Mouse (Mus musculus) gastrocnemius, adult 8-10 months (tissue): ENCODE measurements around the gene Cdiptos. TPM values are rescaled to one million over a fixed set of nuclear protein-coding genes. Genes with fewer than 3 reads are reported as not detected.

Source experiments
- DNase-seq, 2 experiments: peaks; one replicate each; pipeline ENCODE4 v3.0.0; 2022; ENCODE audit warnings: low spot score in 2 of 2
- total RNA-seq, 4 experiments: library from RNA; stranded (reverse); gene quantifications; 2 replicates each; pipeline ENCODE4 v1.2.4; 2022

The Cdiptos gene
- under 1 TPM in 1 of 4 experiments, not detected in 3; 0.24 TPM for total RNA-seq

DNA sequence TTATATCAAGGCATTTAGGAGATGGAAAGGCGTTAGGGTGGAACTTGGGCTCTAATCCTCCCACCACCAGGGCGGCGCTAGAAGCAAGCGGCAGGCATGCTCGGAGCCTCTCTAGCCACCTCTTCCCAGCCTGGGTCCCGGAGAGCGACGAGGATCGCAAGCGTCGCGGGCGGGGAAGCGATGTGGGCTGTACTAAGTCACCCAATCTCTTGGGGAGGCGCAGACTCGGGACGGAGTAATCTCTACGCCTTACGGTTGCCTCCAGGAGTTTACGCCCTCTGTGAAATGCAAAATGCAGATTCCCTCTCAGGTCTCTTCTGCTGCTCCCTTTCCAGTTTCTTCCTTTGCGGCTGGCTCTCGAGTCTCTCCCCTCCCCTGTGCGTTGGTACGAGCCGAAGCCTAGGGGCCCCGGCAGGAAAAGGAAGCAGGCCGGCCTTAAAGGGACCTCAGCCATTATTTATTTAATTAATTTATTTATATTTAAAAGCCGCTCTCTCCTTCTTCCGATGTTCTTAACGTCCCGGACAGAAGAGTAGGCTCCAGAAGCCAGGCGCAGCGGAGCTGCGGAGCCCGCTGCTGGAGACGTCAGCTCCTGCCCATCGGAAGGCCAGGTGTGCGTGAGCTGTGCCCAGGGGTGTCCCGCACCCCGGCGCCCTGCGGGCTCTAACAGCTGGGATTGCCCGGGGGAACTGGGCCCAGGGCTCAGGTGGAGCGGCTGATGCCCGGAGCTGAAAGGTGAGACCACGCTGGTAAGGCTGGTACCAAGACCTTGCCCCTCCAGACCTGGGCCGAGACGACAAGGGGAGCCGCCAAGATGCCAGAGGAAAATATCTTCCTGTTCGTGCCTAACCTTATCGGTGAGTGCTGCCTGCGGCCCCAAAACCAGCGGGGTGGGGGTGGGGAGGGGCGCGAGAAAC is at the start of gene Cdiptos:
Gene Cdiptos, minus strand, starts transcription at position 149 of the 917 bp plus-strand sequence.
- DNase-seq, result peak; percentile 91 to 92

- DNase-seq, result peak; percentile 49 to 70
These were observed 49.1 kb upstream of the Cdiptos start for GRCm38 (mm10) chr7:127024755-127025555.

DNA sequence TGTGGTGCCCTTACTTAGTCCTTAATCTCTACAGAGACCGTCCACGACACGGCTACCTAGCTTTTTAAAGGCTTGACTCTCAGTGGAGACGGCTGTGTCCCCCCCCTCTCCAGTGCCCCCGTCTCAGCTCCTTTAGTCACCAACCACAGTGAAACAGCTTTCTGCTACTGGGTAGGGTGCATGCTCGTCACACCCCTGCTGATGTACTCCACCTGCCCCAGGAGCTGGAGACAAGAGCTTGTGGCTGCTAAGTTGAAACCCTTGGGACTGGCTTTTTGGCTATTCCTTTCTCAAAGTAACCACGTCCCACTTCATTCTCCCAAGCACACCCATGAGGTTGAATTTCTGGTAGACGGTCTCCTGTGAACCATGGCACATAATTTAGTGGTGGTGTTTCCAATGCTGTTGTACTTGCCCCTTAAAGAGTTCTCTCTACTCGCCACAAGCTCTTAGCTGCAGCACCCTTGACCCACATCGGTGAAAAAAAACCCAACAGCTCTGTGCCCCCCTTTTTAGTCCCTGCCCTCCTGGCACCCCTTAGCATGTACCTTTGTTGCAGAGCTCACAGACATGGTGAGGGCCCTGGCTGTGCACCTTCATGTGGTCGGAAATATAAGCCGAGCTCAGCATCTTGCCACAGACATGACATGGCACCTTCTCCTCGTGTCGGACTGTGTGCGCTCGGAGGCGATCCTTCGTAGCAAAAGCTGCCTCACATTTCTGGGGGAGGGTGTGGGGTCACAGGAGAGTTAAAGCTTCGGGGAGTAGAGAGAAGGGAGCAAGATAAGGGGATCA is 48.2 kb upstream of the Cdiptos start:
- no peak for DNase-seq

- no peak for DNase-seq
These were observed 47.4 kb upstream of the Cdiptos start for GRCm38 (mm10) chr7:127023272-127023691.

GRCm38 (mm10) chr7:127022528-127023271 is 46.8 kb upstream of the Cdiptos start:
- no peak for DNase-seq

DNA sequence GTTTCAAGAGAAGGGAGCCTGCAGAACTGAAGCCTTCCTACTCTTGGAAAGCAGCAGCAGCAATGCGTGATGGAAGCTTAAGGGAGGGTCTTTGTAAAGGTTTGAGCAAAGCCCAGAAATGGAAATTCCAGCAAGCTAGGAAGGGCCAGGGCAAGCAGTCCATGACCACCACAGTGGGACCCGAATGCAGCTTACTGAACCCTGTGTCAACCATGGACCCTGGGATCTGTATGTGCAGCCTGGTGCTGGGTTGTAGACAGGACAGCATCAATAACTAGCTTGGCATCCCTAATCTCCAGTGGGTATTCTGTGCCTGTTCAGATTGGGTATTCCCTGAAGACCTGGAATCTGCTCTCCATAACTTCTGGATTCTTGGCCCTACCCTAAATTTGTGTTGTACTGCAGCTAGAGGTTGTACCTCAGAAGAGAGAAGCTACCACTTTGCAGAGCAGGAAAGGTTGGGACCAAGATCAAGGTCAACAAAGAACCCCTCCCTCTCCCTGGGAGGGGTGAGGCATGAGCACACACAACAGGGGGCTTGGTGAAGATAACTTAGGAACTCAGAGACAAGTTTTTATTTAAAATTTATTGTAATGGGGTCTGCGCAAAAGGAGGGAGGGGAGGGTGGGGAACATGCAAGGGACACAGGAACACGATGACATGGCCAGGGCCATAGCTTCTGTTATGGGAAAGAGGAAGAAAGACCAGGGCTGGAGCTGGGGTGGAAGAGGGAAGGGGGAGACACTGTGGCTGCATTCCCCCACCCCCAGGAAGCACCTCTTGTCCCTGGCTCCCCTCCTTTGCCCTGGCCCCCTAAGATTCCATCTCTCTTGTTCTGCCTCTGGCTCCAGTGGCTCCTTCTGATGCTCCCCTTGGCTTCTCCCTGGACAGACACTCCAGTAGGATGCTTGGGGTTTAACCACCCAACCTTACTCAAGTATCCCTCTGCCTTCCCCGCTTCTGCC is 45.9 kb upstream of the Cdiptos start:
- DNase-seq, result no peak

- DNase-seq, result peak in 1 of 2 experiments; percentile 45
These were observed 45.1 kb upstream of the Cdiptos start, which contains the start of the genes Gm42742 and Prrt2 for GRCm38 (mm10) chr7:127020901-127021562. TSS of gene Gm42742 (minus strand) at chr7:127021097. TSS of gene Prrt2 (minus strand) at chr7:127021211.

DNA sequence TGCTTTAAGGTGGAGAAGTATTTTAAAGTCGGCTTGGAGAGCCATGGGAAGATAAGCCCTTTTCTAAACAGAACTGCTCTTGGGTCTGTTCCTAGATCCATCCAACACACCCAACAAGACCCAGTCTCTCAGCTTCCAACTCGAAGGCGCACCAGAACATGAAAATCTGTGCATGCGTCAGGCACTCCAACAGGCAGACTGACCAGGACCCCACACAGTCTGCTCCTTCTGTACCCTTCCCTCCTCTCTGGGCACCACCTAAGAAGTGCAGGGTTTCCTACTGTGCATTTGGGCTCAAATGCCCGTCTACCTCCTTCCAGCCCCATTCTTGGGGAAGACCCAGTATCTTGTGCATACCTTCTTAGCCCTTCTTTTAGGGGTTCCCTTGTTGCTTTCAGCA is 44.6 kb upstream of the Cdiptos start:
- no peak for DNase-seq

DNA sequence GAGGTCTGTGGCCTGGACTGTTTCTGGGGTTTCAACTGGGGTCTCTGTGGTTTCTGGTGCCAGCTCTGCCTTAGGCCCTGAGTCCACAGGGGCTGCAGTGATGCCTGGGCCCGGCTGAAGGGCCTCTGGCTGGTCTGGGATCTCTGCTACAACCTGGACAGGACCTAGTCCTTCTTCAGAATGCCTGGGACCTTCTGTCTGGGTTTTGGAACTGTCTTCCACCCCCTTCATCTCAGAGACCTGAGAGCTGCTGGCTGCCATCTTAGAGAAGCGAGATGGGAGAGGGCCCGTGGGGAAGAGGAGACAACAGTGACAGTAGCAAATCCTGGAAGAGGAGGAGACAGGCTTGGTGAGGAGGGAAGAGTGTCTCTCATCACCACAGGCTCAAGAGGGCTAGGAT is 44.1 kb upstream of the Cdiptos start:
- DNase-seq, result no peak

- no peak for DNase-seq
These were observed 43.5 kb upstream of the Cdiptos start for GRCm38 (mm10) chr7:127019306-127019960.

DNA sequence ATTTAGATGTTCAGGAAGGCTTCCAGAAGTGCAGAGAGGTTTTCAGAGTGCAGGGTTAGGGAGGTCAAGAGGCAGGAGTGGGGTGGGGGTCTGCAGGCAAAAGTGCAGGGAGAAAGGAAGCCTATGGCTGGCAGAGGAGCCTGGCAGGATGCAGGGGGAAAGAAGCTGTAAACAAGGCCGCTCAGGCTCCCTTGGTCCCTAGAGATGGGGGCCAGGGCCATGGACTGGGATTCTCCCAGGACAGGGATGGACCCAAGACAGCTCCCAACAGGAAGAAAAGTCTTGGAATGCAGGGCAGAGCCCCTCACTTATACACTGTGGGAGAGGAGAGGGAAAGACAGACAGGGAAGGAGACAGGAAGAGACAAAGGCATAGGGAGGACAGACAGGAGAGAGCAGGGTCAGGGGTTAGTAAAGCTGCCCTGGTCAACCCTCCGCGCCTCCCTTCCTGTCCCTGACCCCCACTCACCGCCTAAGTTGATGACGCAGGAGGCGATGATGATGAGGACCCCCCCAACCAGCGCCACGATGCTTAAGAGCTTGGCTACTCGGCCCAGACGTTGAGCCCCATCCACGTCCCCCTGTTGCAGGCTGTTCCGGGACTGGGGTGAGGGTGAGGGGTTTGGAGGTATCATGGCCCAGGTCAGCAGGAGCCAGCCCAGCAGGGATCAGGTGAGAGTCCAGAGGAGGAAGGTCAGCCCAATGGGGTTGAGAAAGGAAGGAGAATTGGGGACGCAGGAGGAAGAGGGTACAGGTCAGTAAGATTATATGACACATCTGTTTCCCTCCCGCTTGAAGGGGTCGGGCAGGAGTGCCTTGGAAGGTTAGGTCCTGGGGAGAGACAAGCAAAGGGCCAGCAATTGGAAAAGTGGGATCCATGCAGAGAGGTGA is 42.8 kb upstream of the Cdiptos start:
- no peak for DNase-seq

DNA sequence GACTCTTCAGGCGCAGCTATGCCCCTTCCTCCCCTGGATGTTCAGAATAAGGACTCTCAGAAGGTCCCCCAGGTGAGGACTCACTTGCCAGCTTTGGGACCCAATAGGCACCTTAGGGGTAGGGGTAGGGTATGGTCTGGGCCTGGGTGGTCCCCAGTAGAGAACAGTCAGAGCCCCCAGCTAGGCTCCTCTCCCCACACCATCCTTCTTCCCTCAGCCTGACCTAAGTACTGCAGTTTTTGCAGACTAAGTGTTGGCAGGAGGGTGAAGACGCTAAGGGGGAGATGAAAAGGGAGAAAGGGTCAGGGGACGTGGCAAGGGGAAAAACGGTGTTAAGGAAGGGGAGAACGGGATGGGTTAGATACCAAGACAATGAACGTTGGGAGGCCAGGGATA is 42.0 kb upstream of the Cdiptos start:
- DNase-seq, result no peak

GRCm38 (mm10) chr7:127016971-127017949 is 41.4 kb upstream of the Cdiptos start, which contains the start of gene Pagr1a:
TSS of gene Pagr1a (minus strand) at chr7:127017352.
- peak; percentile 92 to 97 for DNase-seq

DNA sequence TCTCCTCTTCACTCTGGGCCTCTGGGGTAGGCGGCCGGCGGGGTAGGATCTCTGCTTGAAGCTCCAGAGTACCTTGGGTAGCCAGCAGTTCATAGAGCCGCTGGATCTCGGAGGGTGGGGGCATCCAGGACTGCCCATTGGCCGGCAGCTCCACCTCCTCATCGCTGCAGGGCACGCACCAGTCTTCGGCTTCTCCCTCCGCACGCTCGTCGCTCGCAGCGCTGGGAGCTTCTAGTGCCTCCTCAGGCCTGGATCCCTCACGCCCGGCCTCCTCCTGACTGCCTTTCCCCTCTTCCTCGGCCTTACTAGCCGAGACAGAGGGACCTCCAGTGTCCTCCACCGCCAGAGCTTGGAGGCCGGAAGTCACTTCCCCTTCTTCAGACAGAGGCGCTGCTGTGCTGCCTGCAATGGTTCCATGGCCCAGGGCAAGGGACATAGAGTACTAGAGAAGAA is 40.6 kb upstream of the Cdiptos start:
- DNase-seq, result no peak

GRCm38 (mm10) chr7:127016481-127016485 is 40.4 kb upstream of the Cdiptos start, which contains the start of gene Pagr1b:
TSS of gene Pagr1b (minus strand) at chr7:127016484.
- DNase-seq, result no peak

DNA sequence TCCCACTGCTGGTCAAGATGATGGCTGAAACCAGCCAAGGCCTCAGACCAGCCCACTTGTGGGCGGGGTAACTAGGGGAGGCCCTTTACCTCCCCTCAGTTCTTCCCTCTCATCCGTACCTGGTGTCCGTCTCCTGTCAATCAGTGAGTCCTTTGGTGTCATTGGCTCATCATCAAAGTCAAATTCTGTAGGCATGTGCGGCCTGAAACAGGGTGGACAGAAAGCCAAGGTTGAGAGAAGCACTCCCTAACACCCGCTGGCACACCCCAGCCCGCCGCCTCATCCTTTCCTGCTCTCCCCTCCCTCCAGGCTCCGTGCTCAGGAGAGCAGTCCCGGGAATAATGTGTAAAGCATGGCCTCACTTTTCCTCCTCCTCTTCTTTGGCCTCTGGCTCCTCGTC is 40.2 kb upstream of the Cdiptos start:
- no peak for DNase-seq

- no peak for DNase-seq
These were observed 39.1 kb upstream of the Cdiptos start for GRCm38 (mm10) chr7:127014993-127015392.
